Mouse (Mus musculus): ENCODE data around the gene Invs. TPM values are rescaled to one million over a fixed set of nuclear protein-coding genes. Genes with fewer than 3 reads are reported as not detected.

Gene Invs
- polyA plus RNA-seq, 1 experiment from 2014 or later = 9.8 TPM

DNA sequence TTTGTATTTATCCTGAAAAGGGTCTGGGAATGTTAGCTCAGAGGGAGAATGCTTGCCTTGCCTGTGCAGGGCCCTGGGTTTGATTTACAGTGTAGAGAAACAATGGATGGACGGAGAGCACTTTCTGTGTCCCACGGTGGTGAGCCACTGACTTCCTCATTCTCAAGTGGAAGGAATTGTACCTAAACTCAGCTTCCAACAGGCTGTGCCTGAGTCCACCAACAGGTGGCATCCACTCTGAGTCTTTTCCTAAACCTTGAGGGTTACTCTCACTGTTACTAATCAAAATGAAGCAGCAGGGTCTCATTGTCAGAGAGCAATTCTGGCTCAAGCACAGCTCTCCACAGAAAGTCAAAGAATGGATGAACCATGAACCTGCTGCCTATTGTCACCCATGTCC lies 201.7 kb downstream of the Invs start:
- no peak overlapping the region for H3K4me3 ChIP-seq
- DNase-seq (ENCODE audit: extremely low spot score, low spot score) = peak; percentile 26
- no peak overlapping the region for H3K27ac ChIP-seq
- no peaks in the 10 kb centered on the region for H3K4me1 ChIP-seq
- no peaks in the 10 kb centered on the region for H3K36me3 ChIP-seq (replicated peaks)
- H3K27me3 ChIP-seq (ENCODE audit: poor library complexity, severe bottlenecking) = no peaks in the 10 kb centered on the region
- H3K9me3 ChIP-seq = peaks cover 12% of the 10 kb centered on the region
- 42% methylated on average over 2 of the region's 2 CpGs for WGBS

Other genes with a start within 250 kb of the Invs start
- 0.26 and 0.30 TPM in 2 replicates for gene Nr4a3, start 234.6 kb upstream of the Invs start, polyA plus RNA-seq (2016; fragmentation: Nextera tagmentation; extraction: Ambion mirVana)
- 22.5 and 25.3 TPM in 2 replicates for gene Stx17, start 154.8 kb upstream of the Invs start, polyA plus RNA-seq (2016; fragmentation: Nextera tagmentation; extraction: Ambion mirVana)
- 59.4 and 59.8 TPM in 2 replicates for gene Erp44, start 202 bp upstream of the Invs start, polyA plus RNA-seq (2016; fragmentation: Nextera tagmentation; extraction: Ambion mirVana)
- 77.1 and 79.6 TPM in 2 replicates for gene Tex10, start 193.7 kb downstream of the Invs start, polyA plus RNA-seq (2016; fragmentation: Nextera tagmentation; extraction: Ambion mirVana)

All from forebrain, embryonic 10.5 days (tissue).